Mouse (Mus musculus): ENCODE data around the gene Mfsd4b5.

DNA sequence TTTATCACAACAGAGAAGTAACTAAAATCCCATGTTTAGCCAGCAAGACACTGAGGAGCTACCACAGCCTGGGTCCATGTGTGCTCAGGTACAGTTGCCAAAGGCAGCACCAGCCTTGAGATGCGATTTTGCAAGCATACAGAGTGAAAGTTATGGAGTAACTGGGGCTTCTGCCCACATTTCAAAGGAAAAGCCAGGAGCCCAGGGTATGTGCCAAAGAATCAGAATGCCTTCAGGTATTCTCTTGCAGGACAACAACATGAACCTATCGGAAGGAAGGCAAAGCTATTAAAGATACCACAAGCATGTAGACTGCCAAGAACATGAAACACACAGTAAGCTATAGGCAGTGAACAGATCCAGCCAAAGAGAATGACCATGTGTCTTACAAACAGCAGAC lies 14.3 kb upstream of the Mfsd4b5 start:
- no peak for TF ChIP-seq POLR2A (IDR thresholded peaks at IDR 0.05; ENCODE audit: insufficient read depth, low read depth, low read length)
- TF ChIP-seq EP300 (IDR thresholded peaks at IDR 0.05; ENCODE audit: insufficient read depth, low read depth, low read length), result no peak
- no peak for TF ChIP-seq CTCF (IDR thresholded peaks at IDR 0.05)

Measured in heart, adult 2 months (tissue).